Mouse (Mus musculus): ENCODE data around the gene Hacl1.

DNA sequence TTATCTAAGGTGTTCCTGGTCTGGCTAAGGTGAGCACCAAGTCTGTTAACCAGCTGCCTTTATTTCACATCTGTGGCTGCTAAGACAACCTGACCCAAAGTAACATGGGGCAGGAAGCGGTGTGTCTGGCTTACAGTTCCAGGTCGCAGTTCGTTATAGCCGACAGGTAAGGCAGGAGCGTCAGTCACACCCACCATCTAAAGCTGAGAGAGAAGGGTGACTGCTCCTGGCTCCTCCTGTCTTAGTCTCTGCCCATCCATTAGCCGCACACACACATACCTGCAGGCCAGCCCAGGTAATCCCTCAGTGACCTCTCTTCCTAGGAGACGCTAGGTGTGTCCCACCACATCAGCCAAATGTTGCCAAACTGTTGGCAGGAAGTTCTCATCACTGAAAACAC is 15.3 kb upstream of the Hacl1 start:
- TF ChIP-seq CHD2 (IDR thresholded peaks at IDR 0.05; ENCODE audit: low read depth, low read length) (no peak), ZNF384 (IDR thresholded peaks at IDR 0.05; ENCODE audit: low read depth, low read length) (no peak), ZC3H11A (IDR thresholded peaks at IDR 0.05; ENCODE audit: borderline replicate concordance, low read depth, low read length) (no peak)
